Mouse (Mus musculus): ENCODE measurements around the gene Tet2. TPM values are rescaled to one million over a fixed set of nuclear protein-coding genes. Genes with fewer than 3 reads are reported as not detected.

The Tet2 gene
- polyA plus RNA-seq, 1 experiment, result 2.9 TPM

- Histone ChIP-seq H3K36me3 (ENCODE audit: control insufficient read depth, insufficient read depth) (no peaks in the 10 kb centered on the region), H3ac (ENCODE audit: control insufficient read depth, insufficient read length) (no peak overlapping the region), H3K27me3 (ENCODE audit: control insufficient read depth, insufficient read depth, insufficient read length) (no peaks in the 10 kb centered on the region), H3K4me2 (ENCODE audit: low read depth) (no peak overlapping the region), H3K4me3 (no peak overlapping the region), H3K79me2 (ENCODE audit: control insufficient read depth, insufficient read depth) (no peaks in the 10 kb centered on the region)
- TF ChIP-seq MYOD1 (IDR thresholded peaks at IDR 0.05; ENCODE audit: control insufficient read depth in 1 of 3, insufficient read length in 2 of 3, low read depth in 2 of 3), result no peak
- TF ChIP-seq USF1 (IDR thresholded peaks at IDR 0.05; ENCODE audit: low read depth), result no peak
- TF ChIP-seq SRF (IDR thresholded peaks at IDR 0.05; ENCODE audit: control insufficient read depth, insufficient read length, low read depth), result no peak
- no peak for TF ChIP-seq REST (IDR thresholded peaks at IDR 0.05; ENCODE audit: insufficient read depth, insufficient read length)
- no peak for TF ChIP-seq POLR2AphosphoS2 (IDR thresholded peaks at IDR 0.05; ENCODE audit: insufficient read length, low read depth)
- no peak for TF ChIP-seq MAX (IDR thresholded peaks at IDR 0.05; ENCODE audit: low read depth)
- no peak for TF ChIP-seq E2F4 (IDR thresholded peaks at IDR 0.05; ENCODE audit: insufficient read depth)
- no peak for TF ChIP-seq CEBPB (IDR thresholded peaks at IDR 0.05; ENCODE audit: insufficient read depth, poor library complexity, severe bottlenecking)
- no peak for TF ChIP-seq TCF12 (IDR thresholded peaks at IDR 0.05; ENCODE audit: insufficient read depth, poor library complexity, severe bottlenecking)
- TF ChIP-seq MYOG (IDR thresholded peaks at IDR 0.05; ENCODE audit: control insufficient read depth in 1 of 3, insufficient read depth in 1 of 3, insufficient read length in 2 of 3, low read depth in 2 of 3), result no peak
- no peak for TF ChIP-seq TCF3 (IDR thresholded peaks at IDR 0.05; ENCODE audit: insufficient read length, low read depth)
These were observed 91.0 kb downstream of the Tet2 start for GRCm38 (mm10) chr3:133453896-133454295.

GRCm38 (mm10) chr3:133436919-133437320, 108.0 kb downstream of the Tet2 start:
- Histone ChIP-seq H3ac (ENCODE audit: control insufficient read depth, insufficient read length) (no peak overlapping the region), H3K79me2 (ENCODE audit: control insufficient read depth, insufficient read depth) (no peaks in the 10 kb centered on the region), H3K4me3 (no peak overlapping the region), H3K4me2 (ENCODE audit: low read depth) (no peak overlapping the region), H3K27me3 (ENCODE audit: control insufficient read depth, insufficient read depth, insufficient read length) (no peaks in the 10 kb centered on the region), H3K36me3 (ENCODE audit: control insufficient read depth, insufficient read depth) (no peaks in the 10 kb centered on the region)
- TF ChIP-seq TCF12 (IDR thresholded peaks at IDR 0.05; ENCODE audit: insufficient read depth, poor library complexity, severe bottlenecking), result no peak
- TF ChIP-seq SRF (IDR thresholded peaks at IDR 0.05; ENCODE audit: control insufficient read depth, insufficient read length, low read depth), result no peak
- no peak for TF ChIP-seq MYOD1 (IDR thresholded peaks at IDR 0.05; ENCODE audit: control insufficient read depth in 1 of 3, insufficient read length in 2 of 3, low read depth in 2 of 3)
- no peak for TF ChIP-seq MAX (IDR thresholded peaks at IDR 0.05; ENCODE audit: low read depth)
- TF ChIP-seq TCF3 (IDR thresholded peaks at IDR 0.05; ENCODE audit: insufficient read length, low read depth), result no peak
- TF ChIP-seq POLR2A (IDR thresholded peaks at IDR 0.05; ENCODE audit: insufficient read length, low read depth), result no peak
- TF ChIP-seq E2F4 (IDR thresholded peaks at IDR 0.05; ENCODE audit: insufficient read depth), result no peak
- TF ChIP-seq CEBPB (IDR thresholded peaks at IDR 0.05; ENCODE audit: insufficient read depth, poor library complexity, severe bottlenecking), result no peak
- no peak for TF ChIP-seq POLR2AphosphoS2 (IDR thresholded peaks at IDR 0.05; ENCODE audit: insufficient read length, low read depth)
- no peak for TF ChIP-seq REST (IDR thresholded peaks at IDR 0.05; ENCODE audit: insufficient read depth, insufficient read length)
- no peak for TF ChIP-seq MYOG (IDR thresholded peaks at IDR 0.05; ENCODE audit: control insufficient read depth in 1 of 3, insufficient read depth in 1 of 3, insufficient read length in 2 of 3, low read depth in 2 of 3)
- TF ChIP-seq USF1 (IDR thresholded peaks at IDR 0.05; ENCODE audit: low read depth), result no peak

- no peaks in the 10 kb centered on the region for H3K79me2 ChIP-seq (ENCODE audit: control insufficient read depth, insufficient read depth)
- H3K4me2 ChIP-seq (ENCODE audit: low read depth), result no peak overlapping the region
- no peak overlapping the region for H3K4me3 ChIP-seq
- no peak overlapping the region for H3ac ChIP-seq (ENCODE audit: control insufficient read depth, insufficient read length)
- no peaks in the 10 kb centered on the region for H3K36me3 ChIP-seq (ENCODE audit: control insufficient read depth, insufficient read depth)
- TF ChIP-seq SRF (IDR thresholded peaks at IDR 0.05; ENCODE audit: control insufficient read depth, insufficient read length, low read depth) (no peak), TCF12 (IDR thresholded peaks at IDR 0.05; ENCODE audit: insufficient read depth, poor library complexity, severe bottlenecking) (no peak), MYOG (IDR thresholded peaks at IDR 0.05; ENCODE audit: control insufficient read depth in 1 of 3, insufficient read depth in 1 of 3, insufficient read length in 2 of 3, low read depth in 2 of 3) (no peak), USF1 (IDR thresholded peaks at IDR 0.05; ENCODE audit: low read depth) (no peak), POLR2AphosphoS2 (IDR thresholded peaks at IDR 0.05; ENCODE audit: insufficient read length, low read depth) (no peak), POLR2A (IDR thresholded peaks at IDR 0.05; ENCODE audit: insufficient read length, low read depth) (no peak), E2F4 (IDR thresholded peaks at IDR 0.05; ENCODE audit: insufficient read depth) (no peak), MAX (IDR thresholded peaks at IDR 0.05; ENCODE audit: low read depth) (no peak), REST (IDR thresholded peaks at IDR 0.05; ENCODE audit: insufficient read depth, insufficient read length) (no peak), MYOD1 (IDR thresholded peaks at IDR 0.05; ENCODE audit: control insufficient read depth in 1 of 3, insufficient read length in 2 of 3, low read depth in 2 of 3) (no peak), TCF3 (IDR thresholded peaks at IDR 0.05; ENCODE audit: insufficient read length, low read depth) (no peak), CEBPB (IDR thresholded peaks at IDR 0.05; ENCODE audit: insufficient read depth, poor library complexity, severe bottlenecking) (no peak)
- no peaks in the 10 kb centered on the region for H3K27me3 ChIP-seq (ENCODE audit: control insufficient read depth, insufficient read depth, insufficient read length)
These were observed 108.6 kb downstream of the Tet2 start for GRCm38 (mm10) chr3:133436279-133436860.

- Histone ChIP-seq H3K4me2 (ENCODE audit: low read depth) (no peak overlapping the region), H3K27me3 (ENCODE audit: control insufficient read depth, insufficient read depth, insufficient read length) (no peaks in the 10 kb centered on the region), H3K79me2 (ENCODE audit: control insufficient read depth, insufficient read depth) (no peaks in the 10 kb centered on the region), H3ac (ENCODE audit: control insufficient read depth, insufficient read length) (no peak overlapping the region), H3K4me3 (no peak overlapping the region), H3K36me3 (ENCODE audit: control insufficient read depth, insufficient read depth) (no peaks in the 10 kb centered on the region)
- TF ChIP-seq SRF (IDR thresholded peaks at IDR 0.05; ENCODE audit: control insufficient read depth, insufficient read length, low read depth) (no peak), REST (IDR thresholded peaks at IDR 0.05; ENCODE audit: insufficient read depth, insufficient read length) (no peak), TCF3 (IDR thresholded peaks at IDR 0.05; ENCODE audit: insufficient read length, low read depth) (no peak), E2F4 (IDR thresholded peaks at IDR 0.05; ENCODE audit: insufficient read depth) (no peak), MYOG (IDR thresholded peaks at IDR 0.05; ENCODE audit: control insufficient read depth in 1 of 3, insufficient read depth in 1 of 3, insufficient read length in 2 of 3, low read depth in 2 of 3) (no peak), USF1 (IDR thresholded peaks at IDR 0.05; ENCODE audit: low read depth) (no peak), MAX (IDR thresholded peaks at IDR 0.05; ENCODE audit: low read depth) (no peak), MYOD1 (IDR thresholded peaks at IDR 0.05; ENCODE audit: control insufficient read depth in 1 of 3, insufficient read length in 2 of 3, low read depth in 2 of 3) (no peak), POLR2AphosphoS2 (IDR thresholded peaks at IDR 0.05; ENCODE audit: insufficient read length, low read depth) (no peak), CEBPB (IDR thresholded peaks at IDR 0.05; ENCODE audit: insufficient read depth, poor library complexity, severe bottlenecking) (no peak), TCF12 (IDR thresholded peaks at IDR 0.05; ENCODE audit: insufficient read depth, poor library complexity, severe bottlenecking) (no peak), POLR2A (IDR thresholded peaks at IDR 0.05; ENCODE audit: insufficient read length, low read depth) (no peak)
These were observed 109.2 kb downstream of the Tet2 start for GRCm38 (mm10) chr3:133435774-133436148.
